Mouse (Mus musculus) limb, embryonic 13.5 days (tissue): Measurements from ENCODE around the gene Klc3. TPM values are rescaled to one million over a fixed set of nuclear protein-coding genes. Genes with fewer than 3 reads are reported as not detected.

Experiments
- ATAC-seq: fragments of 200-750 bp; cut with Nextera tagmentation; 2 replicates; pipeline ENCODE4 v1.8.0; 2017; ENCODE audit warnings: low read depth, moderate number of reproducible peaks, moderate TSS enrichment; ENCODE audit not compliant: low FRiP score
- H3K27ac ChIP-seq: fragments of 300-500 bp; sonication (generic); 2 replicates; pipeline ENCODE4 v1.5.1; 2015; ENCODE audit warnings: inconsistent platforms, mild to moderate bottlenecking, moderate library complexity
- H3K27me3 ChIP-seq: fragments of 300-500 bp; sonication (generic); 2 replicates; pipeline ENCODE4 v1.6.1; 2015; ENCODE audit warnings: mild to moderate bottlenecking, inconsistent platforms
- H3K36me3 ChIP-seq: fragments of 300-500 bp; sonication (generic); 2 replicates; pipeline ENCODE4 v1.6.1; 2015; ENCODE audit warnings: inconsistent platforms, mild to moderate bottlenecking, moderate library complexity
- H3K4me1 ChIP-seq: fragments of 300-500 bp; sonication (generic); 2 replicates; pipeline ENCODE4 v1.6.1; 2015; ENCODE audit warnings: inconsistent platforms
- H3K4me2 ChIP-seq: fragments of 300-500 bp; sonication (generic); replicated peaks from 2 replicates; pipeline ENCODE4 v1.6.1; 2015; ENCODE audit warnings: inconsistent platforms, mild to moderate bottlenecking, moderate library complexity
- H3K4me3 ChIP-seq: fragments of 300-500 bp; sonication (generic); 2 replicates; pipeline ENCODE4 v1.5.1; 2015; ENCODE audit warnings: moderate library complexity, mild to moderate bottlenecking, inconsistent platforms
- H3K9ac ChIP-seq: fragments of 300-500 bp; sonication (generic); 2 replicates; pipeline ENCODE4 v1.6.1; 2015; ENCODE audit warnings: mild to moderate bottlenecking, inconsistent platforms
- H3K9me3 ChIP-seq: fragments of 300-500 bp; sonication (generic); 2 replicates; pipeline ENCODE4 v1.6.1; 2016; ENCODE audit warnings: inconsistent platforms
- WGBS: fragments of 180-500 bp; shearing (Covaris S2); methylation state at CpG from one replicate; pipeline ENCODE4 v1.1.7; 2015; 5-methylcytosine and 5-hydroxymethylcytosine counted together
- polyA plus RNA-seq: library from polyadenylated mRNA; unstranded; fragments of >200 nt; fragmentation: Nextera tagmentation; extraction: Ambion mirVana; gene quantifications from 2 replicates; pipeline ENCODE4 v1.2.1, GENCODE M21; 2015

The Klc3 gene
- polyA plus RNA-seq, 1 experiment from 2014 or later: 8.3 TPM

GRCm38 (mm10) chr7:19404476-19404875 lies 572 bp upstream of the Klc3 start, which contains the start of gene Ckm:
Ckm (plus strand) TSS chr7:19404776.
- Histone ChIP-seq H3K9ac (peak within 1 kb of the TSS; percentile 71), H3K36me3 (no peaks in the 10 kb centered on the region), H3K4me3 (peak within 1 kb of the TSS; percentile 65), H3K27ac (no peak within 1 kb of the TSS), H3K27me3 (peaks cover 63% of the 10 kb centered on the region), H3K4me1 (peaks cover 18% of the 10 kb centered on the region), H3K9me3 (peaks cover 9% of the 10 kb centered on the region; the same call in 1 of the 2 replicates), H3K4me2 (peak within 1 kb of the TSS; percentile 98)
- ATAC-seq: no peak
- 51% methylated on average over 7 of the region's 7 CpGs for WGBS

GRCm38 (mm10) chr7:19402535-19403112 lies 1.3 kb downstream of the Klc3 start:
- no peak overlapping the region for H3K27ac ChIP-seq
- peaks cover 70% of the 10 kb centered on the region for H3K27me3 ChIP-seq
- H3K9ac ChIP-seq: no peak overlapping the region
- H3K9me3 ChIP-seq: peaks cover 9% of the 10 kb centered on the region; the same call in 1 of the 2 replicates
- H3K36me3 ChIP-seq: no peaks in the 10 kb centered on the region
- no peak for ATAC-seq
- peaks cover 22% of the 10 kb centered on the region for H3K4me1 ChIP-seq
- no peak overlapping the region for H3K4me2 ChIP-seq
- H3K4me3 ChIP-seq: no peak overlapping the region
- 84% methylated on average over 9 of the region's 9 CpGs for WGBS

- H3K9ac ChIP-seq: no peak overlapping the region
- H3K9me3 ChIP-seq: peaks cover 9% of the 10 kb centered on the region; the same call in 1 of the 2 replicates
- WGBS: 77% methylated on average over 4 of the region's 4 CpGs
- no peak overlapping the region for H3K27ac ChIP-seq
- H3K4me2 ChIP-seq: no peak overlapping the region
- no peak for ATAC-seq
- no peak overlapping the region for H3K4me3 ChIP-seq
- H3K27me3 ChIP-seq: peaks cover 66% of the 10 kb centered on the region
- peaks cover 2% of the 10 kb centered on the region; the same call in 1 of the 2 replicates for H3K36me3 ChIP-seq
- peaks cover 22% of the 10 kb centered on the region for H3K4me1 ChIP-seq
Observed at GRCm38 (mm10) chr7:19400946-19401345, 3.0 kb downstream of the Klc3 start.

GRCm38 (mm10) chr7:19399496-19400280 lies 4.2 kb downstream of the Klc3 start:
- Histone ChIP-seq H3K9me3 (peaks cover 9% of the 10 kb centered on the region; the same call in 1 of the 2 replicates), H3K36me3 (peaks cover 14% of the 10 kb centered on the region), H3K4me1 (peaks cover 22% of the 10 kb centered on the region), H3K4me2 (peak overlapping the region; percentile 64), H3K4me3 (peak overlapping the region; percentile 38), H3K9ac (peak overlapping the region; percentile 51), H3K27me3 (peaks cover 58% of the 10 kb centered on the region), H3K27ac (no peak overlapping the region)
- 2% methylated on average over 27 of the region's 27 CpGs for WGBS
- ATAC-seq: no peak

GRCm38 (mm10) chr7:19394484-19394883 lies 9.4 kb downstream of the Klc3 start:
- Histone ChIP-seq H3K27me3 (peaks cover 8% of the 10 kb centered on the region), H3K9me3 (no peaks in the 10 kb centered on the region), H3K4me1 (peaks cover 6% of the 10 kb centered on the region), H3K27ac (no peak overlapping the region), H3K9ac (no peak overlapping the region), H3K4me2 (no peak overlapping the region), H3K4me3 (no peak overlapping the region), H3K36me3 (peaks cover 66% of the 10 kb centered on the region)
- ATAC-seq: no peak
- 87% methylated on average over 8 of the region's 8 CpGs for WGBS

GRCm38 (mm10) chr7:19388699-19389413 lies 15.0 kb downstream of the Klc3 start:
- Histone ChIP-seq H3K9ac (no peak overlapping the region), H3K27ac (no peak overlapping the region), H3K36me3 (peaks cover 98% of the 10 kb centered on the region), H3K4me2 (no peak overlapping the region), H3K4me1 (peaks cover under 1% of the 10 kb centered on the region; the same call in 1 of the 2 replicates), H3K4me3 (no peak overlapping the region), H3K9me3 (no peaks in the 10 kb centered on the region), H3K27me3 (no peaks in the 10 kb centered on the region)
- 70% methylated on average over 10 of the region's 10 CpGs for WGBS
- ATAC-seq: no peak

GRCm38 (mm10) chr7:19383708-19384107 lies 20.2 kb downstream of the Klc3 start:
- ATAC-seq: no peak
- Histone ChIP-seq H3K4me1 (peaks cover 15% of the 10 kb centered on the region), H3K27me3 (no peaks in the 10 kb centered on the region), H3K4me2 (peak overlapping the region; percentile 91; the same call in 1 of the 2 replicates), H3K9me3 (no peaks in the 10 kb centered on the region), H3K9ac (no peak overlapping the region), H3K36me3 (peaks cover 53% of the 10 kb centered on the region), H3K4me3 (no peak overlapping the region), H3K27ac (no peak overlapping the region)
- WGBS: 89% methylated on average over 9 of the region's 9 CpGs

GRCm38 (mm10) chr7:19382166-19382541 lies 21.8 kb downstream of the Klc3 start:
- peaks cover 15% of the 10 kb centered on the region for H3K4me1 ChIP-seq
- H3K9ac ChIP-seq: peak overlapping the region; percentile 88
- under 1% methylated on average over 35 of the region's 37 CpGs for WGBS
- H3K27ac ChIP-seq: no peak overlapping the region
- no peaks in the 10 kb centered on the region for H3K9me3 ChIP-seq
- H3K36me3 ChIP-seq: peaks cover 50% of the 10 kb centered on the region
- H3K27me3 ChIP-seq: no peaks in the 10 kb centered on the region
- peak overlapping the region; percentile 95 for H3K4me3 ChIP-seq
- peak; percentile 52; the same call in 1 of the 2 replicates for ATAC-seq
- peak overlapping the region; percentile 91 for H3K4me2 ChIP-seq

- H3K27me3 ChIP-seq: no peaks in the 10 kb centered on the region
- H3K9me3 ChIP-seq: no peaks in the 10 kb centered on the region
- peak within 1 kb of the TSS; percentile 91 for H3K4me2 ChIP-seq
- peak; percentile 96 for ATAC-seq
- WGBS: 6% methylated on average over 48 of the region's 48 CpGs
- peak within 1 kb of the TSS; percentile 95 for H3K4me3 ChIP-seq
- no peak within 1 kb of the TSS for H3K27ac ChIP-seq
- H3K36me3 ChIP-seq: peaks cover 47% of the 10 kb centered on the region
- H3K9ac ChIP-seq: peak within 1 kb of the TSS; percentile 88
- peaks cover 15% of the 10 kb centered on the region for H3K4me1 ChIP-seq
Observed at GRCm38 (mm10) chr7:19381377-19382165, 22.3 kb downstream of the Klc3 start, which contains the start of gene Ercc2. Ercc2 (plus strand) TSS chr7:19382010.

- Histone ChIP-seq H3K4me2 (no peak overlapping the region), H3K36me3 (peaks cover 37% of the 10 kb centered on the region), H3K4me3 (no peak overlapping the region), H3K9ac (no peak overlapping the region), H3K27ac (no peak overlapping the region), H3K4me1 (peaks cover 7% of the 10 kb centered on the region), H3K27me3 (no peaks in the 10 kb centered on the region), H3K9me3 (no peaks in the 10 kb centered on the region)
- no peak for ATAC-seq
- 75% methylated on average over 8 of the region's 8 CpGs for WGBS
Observed at GRCm38 (mm10) chr7:19378049-19378448, 25.9 kb downstream of the Klc3 start.

GRCm38 (mm10) chr7:19376019-19376418 lies 27.9 kb downstream of the Klc3 start:
- H3K4me3 ChIP-seq: no peak overlapping the region
- no peak overlapping the region for H3K4me2 ChIP-seq
- H3K4me1 ChIP-seq: no peaks in the 10 kb centered on the region
- WGBS: 83% methylated on average over 4 of the region's 4 CpGs
- H3K9ac ChIP-seq: no peak overlapping the region
- H3K9me3 ChIP-seq: no peaks in the 10 kb centered on the region
- no peak for ATAC-seq
- no peaks in the 10 kb centered on the region for H3K27me3 ChIP-seq
- no peak overlapping the region for H3K27ac ChIP-seq
- H3K36me3 ChIP-seq: peaks cover 37% of the 10 kb centered on the region
